ENCODE assay signal across 6 mouse cellular contexts in genomic region chr12:115671683-115672082, GRCm38 (mm10).
DNase-seq lines count a peak whose midpoint lies in the region; ATAC-seq and TF ChIP-seq lines count a peak whose summit lies in the region.
"Not testable (repeated sequence)": the region's sequence is repeated elsewhere in the genome, so short reads cannot be mapped to it uniquely, and the experiment has no call there.

No protein-coding gene starts in this region.

- not testable (repeated sequence) for H3K9me3 ChIP-seq in G1E (replicated peaks)

- not testable (repeated sequence) for TF ChIP-seq CTCF in G1E (IDR thresholded peaks at IDR 0.05; ENCODE audit: low read depth, low read length)

- not testable (repeated sequence) for H3K4me3 ChIP-seq in G1E (ENCODE audit: low read depth, low read length)

- peak; percentile 61 for ATAC-seq in CD4-positive, CD25-positive, alpha-beta regulatory T cell, adult 4 months
- ATAC-seq in G1E (ENCODE audit: extremely low read depth, insufficient number of reproducible peaks, low FRiP score, poor library complexity, severe bottlenecking): 0 out of 2 replicates have a peak, but pooled peaks have one; percentile 22
- ATAC-seq in activated CD4-positive, CD25-positive, alpha-beta regulatory T cell, adult 4 months: peak; percentile 40
- peak; percentile 63 for ATAC-seq in inflammation-experienced regulatory T-cells, adult 6 months

- not testable (repeated sequence) for H3K36me3 ChIP-seq in G1E (replicated peaks); splenic B cell, adult 2 months (ENCODE audit: control insufficient read depth, insufficient read depth, low read length, poor library complexity, severe bottlenecking)

- not testable (repeated sequence) for H3K27me3 ChIP-seq in G1E (ENCODE audit: insufficient read depth, low read length); splenic B cell, adult 2 months (ENCODE audit: control insufficient read depth, insufficient read depth, low read length, poor library complexity, severe bottlenecking)

- DNase-seq in B cell, adult 2 months: peak; percentile 1 to 2
- DNase-seq in G1E (ENCODE audit: low spot score): not testable (repeated sequence)
- DNase-seq in splenic B cell, adult 2 months (ENCODE audit: low read depth, low spot score): peak; percentile 29

- H3K4me1 ChIP-seq in G1E (ENCODE audit: insufficient read depth, low read depth, low read length): not testable (repeated sequence)
